Mouse (Mus musculus) activated CD4-positive, CD25-positive, alpha-beta regulatory T cell, adult 9 weeks (primary cell): ENCODE results near the gene Map1a. TPM values are rescaled to one million over a fixed set of nuclear protein-coding genes. Genes with fewer than 3 reads are reported as not detected.

Source experiments
- polyA plus RNA-seq: library from polyadenylated mRNA; unstranded; fragments of 100-300 nt; shearing (Covaris generic); gene quantifications from one replicate; pipeline ENCODE4 v1.2.1, GENCODE M21; 2017

The Map1a gene
- 0.06 TPM for polyA plus RNA-seq

DNA sequence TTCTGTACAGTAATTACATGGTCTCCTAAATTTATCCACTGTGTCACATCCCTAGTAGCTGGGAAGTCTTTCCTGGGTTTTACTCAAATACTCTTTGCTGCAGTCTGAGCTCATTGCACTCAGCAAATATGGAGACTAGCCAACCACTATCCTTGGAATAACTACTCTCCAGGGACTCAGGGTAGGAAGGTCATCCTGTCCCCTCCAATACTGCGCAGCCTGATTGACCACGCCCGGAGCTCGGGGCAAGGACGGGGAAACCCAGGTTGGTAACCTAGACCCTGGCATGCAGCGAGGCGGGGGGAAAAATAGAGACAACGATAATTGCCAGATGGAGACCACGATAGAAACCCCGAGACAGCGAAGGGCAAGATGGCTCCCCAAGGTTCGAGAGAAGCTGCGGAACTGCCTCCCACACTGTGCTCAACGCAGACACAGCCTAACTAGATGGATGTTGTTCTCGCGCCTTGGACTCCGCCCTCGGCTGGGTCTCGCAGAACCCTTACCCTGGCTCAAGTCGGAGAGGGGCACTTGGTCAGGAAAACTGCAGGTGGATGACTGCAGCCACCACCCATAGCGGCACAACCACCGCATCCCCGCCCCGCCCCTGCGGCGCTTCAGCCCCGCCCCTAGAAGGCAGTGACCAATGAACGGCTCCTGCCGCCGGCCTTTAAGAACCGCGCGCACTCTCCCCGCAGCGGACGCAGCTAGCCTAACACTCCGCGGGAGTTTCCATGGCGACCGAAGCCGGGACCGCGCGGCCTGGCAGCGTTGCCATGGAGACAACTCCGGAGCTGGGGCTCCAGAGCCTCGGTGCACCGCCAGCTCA lies at the start of gene Map1a:
TSS of gene Map1a (plus strand) at position 700 of the 829 bp plus-strand sequence.

DNA sequence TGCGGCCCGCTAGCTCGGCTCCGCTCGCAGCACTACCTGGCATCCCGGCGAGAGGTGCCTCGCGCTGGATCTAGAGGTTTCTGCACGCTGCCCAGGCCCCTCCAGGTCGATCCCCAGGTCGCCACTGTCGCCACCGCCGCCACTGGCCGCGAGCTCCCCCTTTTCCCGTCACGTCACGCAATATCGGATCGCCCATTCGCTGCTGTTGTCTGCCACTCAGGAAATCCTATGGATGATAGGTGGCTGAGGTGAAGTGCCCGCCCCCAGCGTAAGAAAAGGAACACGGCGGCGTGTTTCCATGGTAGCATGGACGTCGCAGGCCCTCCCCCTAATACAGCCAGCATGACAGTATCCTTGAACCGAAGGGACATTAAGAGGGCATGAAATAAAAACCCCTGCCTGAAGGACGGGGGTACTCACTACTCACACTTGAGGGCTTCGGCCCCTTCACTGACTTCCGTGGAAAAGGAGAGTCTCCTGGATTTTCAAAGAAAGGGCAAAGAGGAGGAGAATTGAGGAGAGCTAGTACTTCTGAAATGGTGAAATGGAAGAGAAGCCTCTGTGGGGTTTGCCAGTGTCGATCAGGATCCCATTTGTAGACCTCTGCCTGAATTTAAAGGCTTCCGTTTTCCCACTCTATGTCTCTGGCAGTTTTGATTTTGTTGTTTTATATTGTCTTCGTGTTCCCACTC lies 18.0 kb upstream of the Map1a start, which contains the start of gene Trp53bp1:
TSS of gene Trp53bp1 (minus strand) at position 172 of the 692 bp plus-strand sequence.

DNA sequence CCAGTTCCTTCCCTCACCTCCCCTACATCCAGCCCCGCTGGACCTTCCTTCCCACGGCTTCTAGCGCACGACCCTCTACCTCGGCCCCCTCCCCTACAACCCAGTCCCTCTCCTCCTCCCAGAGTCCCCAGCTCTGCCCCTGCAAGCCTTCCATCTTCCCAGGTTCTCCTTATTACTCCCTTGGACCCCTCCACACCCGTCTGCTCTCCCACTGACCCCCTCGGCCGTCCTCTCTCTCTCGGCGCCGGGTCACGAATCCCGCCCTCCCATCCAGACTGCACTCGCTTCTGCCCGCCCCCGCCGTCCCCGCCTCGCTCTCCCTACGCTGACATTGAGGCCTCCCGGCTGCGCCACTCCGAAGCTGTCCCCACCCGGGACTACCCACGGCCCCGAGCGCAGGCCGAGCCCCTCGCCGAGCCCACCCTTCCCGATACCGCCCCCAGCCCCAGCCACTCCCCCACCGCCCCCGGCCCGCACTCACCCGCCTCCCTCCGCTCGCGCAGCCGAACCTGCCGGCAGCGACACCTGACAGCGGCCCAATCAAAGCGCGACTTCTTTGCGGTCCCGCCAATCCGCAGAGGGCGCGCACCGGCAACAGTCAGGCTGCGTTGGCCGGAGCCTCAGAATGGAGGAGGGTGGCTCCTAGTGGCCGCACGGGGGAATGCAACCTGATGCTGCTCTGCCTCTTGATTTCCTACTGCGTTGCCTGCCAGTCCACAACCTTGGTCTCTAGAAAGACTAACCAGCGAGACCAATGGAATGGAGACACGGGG lies 65.6 kb downstream of the Map1a start, which contains the start of gene Ppip5k1:
TSS of gene Ppip5k1 (minus strand) at position 577 of the 773 bp plus-strand sequence.

DNA sequence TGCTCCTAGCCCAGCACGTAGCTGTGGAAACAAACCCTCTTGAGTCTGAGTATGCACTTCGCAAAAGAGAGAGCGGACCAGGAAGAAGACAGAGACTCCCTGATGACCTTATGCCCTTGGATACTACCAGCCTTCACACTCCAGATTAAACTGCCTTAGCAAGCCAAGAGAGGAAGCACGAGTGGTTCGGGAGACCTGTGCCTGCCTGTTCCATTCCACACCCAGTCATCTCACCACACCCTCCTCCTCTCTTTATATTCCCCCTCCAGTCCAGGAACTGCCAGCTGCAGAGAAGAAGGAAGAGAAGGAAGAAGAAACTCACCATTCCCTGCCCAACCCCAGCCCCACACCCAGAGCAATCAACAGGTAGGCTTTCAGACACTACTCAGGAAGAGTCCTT lies 68.1 kb downstream of the Map1a start, which contains the start of gene Ckmt1:
TSS of gene Ckmt1 (plus strand) at position 221 of the 400 bp plus-strand sequence.

Other genes with a start within 250 kb of the Map1a start
- gene Tgm5, start 203.8 kb upstream of the Map1a start, polyA plus RNA-seq, result not detected
- not detected for gene Tgm7, start 179.8 kb upstream of the Map1a start, polyA plus RNA-seq
- gene Adal, start 149.2 kb upstream of the Map1a start, polyA plus RNA-seq, result 17.0 TPM
- 13.1 TPM for gene Lcmt2, start 148.9 kb upstream of the Map1a start, polyA plus RNA-seq
- 105 TPM for gene Tubgcp4, start 118.9 kb upstream of the Map1a start, polyA plus RNA-seq
- gene Zscan29, start 118.5 kb upstream of the Map1a start, polyA plus RNA-seq, result 71.9 TPM
- gene Trp53bp1, start 18.2 kb upstream of the Map1a start, polyA plus RNA-seq, result 82.4 TPM
- gene Ppip5k1, start 65.8 kb downstream of the Map1a start, polyA plus RNA-seq, result 15.4 TPM
- not detected for gene Ckmt1, start 68.1 kb downstream of the Map1a start, polyA plus RNA-seq
- gene Strc, start 97.6 kb downstream of the Map1a start, polyA plus RNA-seq, result 0.16 TPM
- 623 TPM for gene Pdia3, start 124.2 kb downstream of the Map1a start, polyA plus RNA-seq
- 2.0 TPM for gene Catsper2, start 124.2 kb downstream of the Map1a start, polyA plus RNA-seq
- 0.87 TPM for gene Ell3, start 154.7 kb downstream of the Map1a start, polyA plus RNA-seq
- 565 TPM for gene Serf2, start 159.6 kb downstream of the Map1a start, polyA plus RNA-seq
- gene Hypk, start 163.7 kb downstream of the Map1a start, polyA plus RNA-seq, result 143 TPM
- gene Serinc4, start 167.2 kb downstream of the Map1a start, polyA plus RNA-seq, result not detected
- 103 TPM for gene Mfap1b, start 184.5 kb downstream of the Map1a start, polyA plus RNA-seq
- gene Mfap1a, start 217.1 kb downstream of the Map1a start, polyA plus RNA-seq, result 36.1 TPM
- gene Wdr76, start 217.1 kb downstream of the Map1a start, polyA plus RNA-seq, result 8.7 TPM